Mouse (Mus musculus) heart, embryonic 13.5 days (tissue): Measurements from ENCODE around the gene Dnajc16. TPM values are rescaled to one million over a fixed set of nuclear protein-coding genes. Genes with fewer than 3 reads are reported as not detected.

Experiments used
- ATAC-seq: fragments of 200-750 bp; cut with Nextera tagmentation; 2 replicates; pipeline ENCODE4 v1.8.0; 2017; ENCODE audit warnings: moderate TSS enrichment; ENCODE audit not compliant: insufficient number of reproducible peaks, low FRiP score, low TSS enrichment; ENCODE audit errors: extremely low read depth
- H3K27ac ChIP-seq: fragments of 300-500 bp; sonication (generic); replicated peaks from 2 replicates; pipeline ENCODE4 v1.5.1; 2015; ENCODE audit warnings: moderate library complexity, mild to moderate bottlenecking, inconsistent platforms
- H3K27me3 ChIP-seq: fragments of 300-500 bp; sonication (generic); replicated peaks from 2 replicates; pipeline ENCODE4 v1.6.1; 2015; ENCODE audit warnings: mild to moderate bottlenecking, inconsistent platforms
- H3K36me3 ChIP-seq: fragments of 300-500 bp; sonication (generic); 2 replicates; pipeline ENCODE4 v1.6.1; 2015; ENCODE audit warnings: mild to moderate bottlenecking, inconsistent platforms
- H3K4me1 ChIP-seq: fragments of 300-500 bp; sonication (generic); 2 replicates; pipeline ENCODE4 v1.6.1; 2015; ENCODE audit warnings: inconsistent platforms
- H3K4me2 ChIP-seq: fragments of 300-500 bp; sonication (generic); 2 replicates; pipeline ENCODE4 v1.6.1; 2015; ENCODE audit warnings: inconsistent platforms, mild to moderate bottlenecking, moderate library complexity
- H3K4me3 ChIP-seq: fragments of 300-500 bp; sonication (generic); 2 replicates; pipeline ENCODE4 v1.5.1; 2015; ENCODE audit warnings: moderate library complexity, mild to moderate bottlenecking, inconsistent platforms
- H3K9ac ChIP-seq: fragments of 300-500 bp; sonication (generic); 2 replicates; pipeline ENCODE4 v1.6.1; 2015; ENCODE audit warnings: inconsistent platforms, mild to moderate bottlenecking, moderate library complexity
- H3K9me3 ChIP-seq: fragments of 300-500 bp; sonication (generic); 2 replicates; pipeline ENCODE4 v1.6.1; 2016; ENCODE audit warnings: inconsistent platforms
- WGBS: fragments of 180-500 bp; shearing (Covaris S2); methylation state at CpG from one replicate; pipeline ENCODE4 v1.1.7; 2015; ENCODE audit warnings: mixed read lengths; 5-methylcytosine and 5-hydroxymethylcytosine counted together
- polyA plus RNA-seq: library from polyadenylated mRNA; unstranded; fragments of >200 nt; fragmentation: Nextera tagmentation; extraction: Ambion mirVana; gene quantifications from 2 replicates; pipeline ENCODE4 v1.2.1, GENCODE M21; 2015

Dnajc16 gene
- polyA plus RNA-seq, 1 experiment from 2014 or later, result 4.0 TPM

DNA sequence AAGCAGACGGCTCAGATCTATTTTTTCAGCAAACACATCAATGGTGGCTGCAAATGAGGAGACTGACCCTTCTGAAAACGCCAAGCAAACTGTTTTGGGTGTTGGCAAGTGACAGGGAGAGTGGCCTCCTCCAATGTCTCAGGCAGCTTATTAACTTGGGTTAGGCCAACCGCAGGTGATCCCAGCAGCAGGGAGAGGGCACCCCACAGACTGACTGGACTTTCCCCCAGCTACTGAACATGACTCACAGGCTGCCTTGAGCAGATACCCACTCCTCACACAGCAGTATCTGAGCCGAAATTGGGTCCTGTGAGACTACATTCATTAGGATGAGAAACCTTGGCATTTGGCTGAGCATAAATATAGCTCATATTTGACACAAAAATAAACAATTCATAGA lies 29.8 kb downstream of the Dnajc16 start:
- ATAC-seq, result no peak
- Histone ChIP-seq H3K9me3 (no peaks in the 10 kb centered on the region), H3K27me3 (no peaks in the 10 kb centered on the region), H3K27ac (no peak overlapping the region), H3K4me2 (no peak overlapping the region), H3K9ac (no peak overlapping the region), H3K4me3 (no peak overlapping the region), H3K36me3 (peaks cover 48% of the 10 kb centered on the region), H3K4me1 (peaks cover 13% of the 10 kb centered on the region)
- 73% methylated on average over 4 of the region's 4 CpGs for WGBS

DNA sequence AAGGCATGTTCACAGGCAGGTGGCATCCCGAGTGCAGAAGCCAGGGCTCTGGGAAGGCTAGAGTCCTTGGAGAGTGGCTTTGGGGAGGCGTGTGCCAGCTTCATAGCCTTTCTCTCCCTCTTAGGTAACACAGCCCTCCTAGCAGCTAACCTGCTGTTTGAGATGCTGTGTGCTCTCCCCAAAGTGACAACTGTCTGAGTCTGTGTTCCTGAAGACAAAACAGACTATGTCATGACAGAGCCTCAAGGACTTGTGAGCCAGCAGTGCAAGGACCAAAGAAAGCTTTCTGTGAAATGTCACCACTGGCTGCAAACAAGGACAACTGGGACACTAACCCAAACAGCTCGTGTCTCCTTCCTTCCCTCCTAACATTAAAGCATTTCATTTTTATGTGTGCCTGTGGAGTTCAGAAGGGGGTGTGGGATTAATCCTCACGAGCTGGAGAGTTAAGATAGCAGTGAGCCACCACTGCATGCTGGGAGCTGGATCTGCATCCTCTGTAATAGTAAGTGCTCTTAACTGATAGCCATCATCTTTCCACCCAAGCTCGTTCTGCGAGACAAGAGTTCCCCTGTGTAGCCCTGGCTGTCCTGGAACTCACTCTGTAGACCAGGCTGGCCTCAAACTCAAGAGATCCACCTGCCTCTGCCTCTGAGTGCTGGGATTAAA lies 31.7 kb downstream of the Dnajc16 start:
- Histone ChIP-seq H3K9me3 (peaks cover 5% of the 10 kb centered on the region; the same call in 1 of the 2 replicates), H3K27me3 (no peaks in the 10 kb centered on the region), H3K4me3 (no peak overlapping the region), H3K27ac (no peak overlapping the region), H3K4me2 (no peak overlapping the region), H3K9ac (no peak overlapping the region), H3K36me3 (peaks cover 33% of the 10 kb centered on the region), H3K4me1 (peaks cover 10% of the 10 kb centered on the region; the same call in 1 of the 2 replicates)
- no peak for ATAC-seq
- WGBS, result 43% methylated on average over 6 of the region's 6 CpGs

DNA sequence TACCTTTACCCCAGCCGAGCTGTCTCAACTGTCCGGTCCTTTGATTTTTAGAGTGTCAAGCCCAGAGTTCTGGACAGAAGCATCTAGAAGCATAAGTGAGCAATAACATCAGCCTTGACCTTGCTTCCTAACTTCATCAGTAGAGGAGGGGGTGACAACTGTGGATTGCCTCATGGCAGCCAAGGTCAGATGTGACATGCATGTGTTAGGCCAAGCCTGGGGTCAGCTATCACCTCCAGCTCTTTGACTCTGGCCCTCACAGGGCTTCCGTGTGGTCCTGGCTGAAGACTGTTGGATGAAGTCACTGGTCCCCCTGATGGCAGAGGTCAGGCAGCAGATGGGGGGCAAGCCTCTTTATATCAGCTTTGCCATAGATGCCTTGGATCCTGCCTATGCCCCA lies 33.6 kb downstream of the Dnajc16 start:
- Histone ChIP-seq H3K4me2 (no peak overlapping the region), H3K9me3 (peaks cover 5% of the 10 kb centered on the region; the same call in 1 of the 2 replicates), H3K4me3 (no peak overlapping the region), H3K36me3 (peaks cover 14% of the 10 kb centered on the region), H3K27ac (no peak overlapping the region), H3K4me1 (peaks cover 11% of the 10 kb centered on the region), H3K27me3 (no peaks in the 10 kb centered on the region), H3K9ac (no peak overlapping the region)
- WGBS, result 81% methylated on average over 3 of the region's 3 CpGs
- ATAC-seq, result no peak

DNA sequence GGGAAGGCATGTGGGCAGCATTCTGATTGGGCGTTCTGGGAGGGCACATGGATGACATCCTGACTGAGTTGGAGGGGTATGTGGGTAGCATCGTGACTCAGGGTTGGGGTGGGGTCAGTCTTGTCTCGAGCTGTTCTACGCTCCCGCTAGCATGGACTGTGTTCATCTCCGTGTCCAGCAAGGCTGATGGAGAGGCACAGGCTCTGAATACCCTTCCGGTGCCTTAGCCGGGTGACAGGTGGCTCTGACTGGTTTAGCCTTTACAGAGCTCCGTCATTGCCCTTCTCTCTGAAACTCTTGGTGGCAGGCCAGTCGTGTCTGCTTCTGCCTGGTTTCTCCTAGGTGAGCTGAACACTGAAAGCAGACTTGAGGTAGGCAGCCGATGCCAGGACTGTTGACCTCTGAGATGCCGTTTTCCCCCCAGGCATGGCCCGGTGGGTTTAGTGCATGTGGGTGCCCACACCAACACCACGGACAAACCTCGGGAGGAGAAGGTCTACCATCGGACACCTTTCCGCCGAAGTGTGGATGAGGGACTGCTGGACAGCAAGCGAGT lies 35.3 kb downstream of the Dnajc16 start:
- Histone ChIP-seq H3K9ac (no peak overlapping the region), H3K4me3 (no peak overlapping the region), H3K36me3 (no peaks in the 10 kb centered on the region), H3K9me3 (peaks cover 5% of the 10 kb centered on the region; the same call in 1 of the 2 replicates), H3K27ac (no peak overlapping the region), H3K4me1 (peaks cover 23% of the 10 kb centered on the region), H3K4me2 (no peak overlapping the region), H3K27me3 (no peaks in the 10 kb centered on the region)
- 84% methylated on average over 19 of the region's 19 CpGs for WGBS
- ATAC-seq, result no peak

DNA sequence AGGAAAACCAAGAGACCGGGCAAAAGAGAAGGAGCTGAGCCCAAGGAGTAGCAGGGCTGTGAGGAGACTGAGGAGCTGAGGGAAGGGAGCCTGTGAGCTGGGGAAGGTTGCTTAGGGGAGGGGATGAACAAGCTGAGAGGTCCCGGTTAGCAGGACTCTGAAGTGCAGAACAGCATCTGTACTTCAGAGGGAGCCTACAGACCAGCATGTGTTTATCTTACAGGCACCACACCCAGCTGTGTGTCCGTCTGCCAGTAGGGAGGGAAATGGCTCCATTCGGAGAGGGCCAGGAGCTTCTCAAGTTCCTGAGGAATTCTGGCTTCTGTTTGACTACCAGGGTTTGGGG lies 38.7 kb downstream of the Dnajc16 start:
- ATAC-seq, result peak; percentile 53
- Histone ChIP-seq H3K36me3 (no peaks in the 10 kb centered on the region), H3K4me1 (peaks cover 22% of the 10 kb centered on the region), H3K9ac (peak overlapping the region; percentile 25; the same call in 1 of the 2 replicates), H3K4me2 (0 out of 2 replicates have a peak overlapping the region, but pooled peaks have one; percentile 28), H3K9me3 (peaks cover 5% of the 10 kb centered on the region; the same call in 1 of the 2 replicates), H3K27me3 (peaks cover 3% of the 10 kb centered on the region; the same call in 1 of the 2 replicates), H3K4me3 (no peak overlapping the region), H3K27ac (peak overlapping the region; percentile 61)
- WGBS, result 4% methylated on average over 4 of the region's 4 CpGs

DNA sequence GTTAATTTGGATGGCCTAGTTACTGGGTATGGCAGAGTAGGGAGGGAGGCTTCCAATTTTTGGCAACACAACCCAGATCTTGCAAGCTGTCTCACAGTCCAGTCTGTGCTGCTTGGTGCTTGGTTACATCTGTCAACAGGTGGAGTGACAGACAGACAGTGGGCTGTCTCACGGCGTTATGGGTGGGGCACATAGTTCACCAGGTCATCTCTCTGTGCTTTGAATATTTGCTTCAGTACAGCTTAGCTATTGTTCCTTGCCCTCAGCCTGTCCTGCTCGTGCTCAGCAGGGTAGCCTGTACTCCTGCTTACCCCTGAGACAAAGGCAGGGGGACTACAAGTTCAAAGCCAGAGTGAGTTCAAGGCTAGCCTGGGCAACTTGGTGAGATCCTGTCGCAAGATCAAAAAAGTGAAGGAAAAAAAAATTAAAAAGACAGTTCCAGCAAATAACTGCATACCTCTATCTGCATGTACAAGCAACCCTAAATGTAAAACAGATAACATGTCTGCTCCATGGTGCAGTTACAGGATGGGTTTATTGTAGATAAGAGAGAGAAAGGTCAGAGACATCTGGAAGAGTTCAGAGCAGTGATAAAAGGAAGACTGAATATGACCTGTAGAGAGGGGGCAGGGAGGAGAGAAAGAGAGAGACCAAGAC lies 39.2 kb downstream of the Dnajc16 start:
- H3K4me2 ChIP-seq, result peak overlapping the region; percentile 28
- no peaks in the 10 kb centered on the region for H3K36me3 ChIP-seq
- peaks cover 5% of the 10 kb centered on the region; the same call in 1 of the 2 replicates for H3K9me3 ChIP-seq
- peaks cover 27% of the 10 kb centered on the region for H3K4me1 ChIP-seq
- H3K9ac ChIP-seq, result peak overlapping the region; percentile 25; the same call in 1 of the 2 replicates
- H3K27me3 ChIP-seq, result peaks cover 8% of the 10 kb centered on the region; the same call in 1 of the 2 replicates
- 21% methylated on average over 4 of the region's 4 CpGs for WGBS
- H3K4me3 ChIP-seq, result no peak overlapping the region
- ATAC-seq, result no peak; the same call in 1 of the 2 replicates
- peak overlapping the region; percentile 61 for H3K27ac ChIP-seq

DNA sequence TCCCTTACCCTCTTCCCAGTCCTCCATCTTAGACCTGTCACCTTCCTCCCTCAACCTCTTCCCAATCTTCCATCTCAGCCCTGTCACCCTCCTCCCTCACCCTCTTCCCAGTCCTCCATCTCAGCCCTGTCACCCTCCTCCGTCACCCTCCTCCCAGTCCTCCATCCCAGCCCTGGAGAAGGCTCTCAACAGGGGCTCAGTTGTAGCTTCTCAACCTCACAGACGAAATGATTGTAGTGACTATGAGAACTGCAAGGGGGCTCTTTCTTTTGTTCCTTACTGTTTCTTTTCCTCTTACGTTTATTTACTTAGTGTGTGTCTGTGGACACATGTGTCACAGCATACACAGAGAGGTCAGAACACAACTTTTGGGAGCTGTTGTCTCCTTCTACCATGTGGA lies 39.9 kb downstream of the Dnajc16 start:
- Histone ChIP-seq H3K9ac (no peak overlapping the region), H3K27me3 (peaks cover 10% of the 10 kb centered on the region; the same call in 1 of the 2 replicates), H3K27ac (peak overlapping the region; percentile 61), H3K4me2 (no peak overlapping the region), H3K4me3 (no peak overlapping the region), H3K4me1 (peaks cover 28% of the 10 kb centered on the region), H3K9me3 (peaks cover 5% of the 10 kb centered on the region; the same call in 1 of the 2 replicates), H3K36me3 (no peaks in the 10 kb centered on the region)
- 59% methylated on average over 3 of the region's 3 CpGs for WGBS
- ATAC-seq, result no peak

DNA sequence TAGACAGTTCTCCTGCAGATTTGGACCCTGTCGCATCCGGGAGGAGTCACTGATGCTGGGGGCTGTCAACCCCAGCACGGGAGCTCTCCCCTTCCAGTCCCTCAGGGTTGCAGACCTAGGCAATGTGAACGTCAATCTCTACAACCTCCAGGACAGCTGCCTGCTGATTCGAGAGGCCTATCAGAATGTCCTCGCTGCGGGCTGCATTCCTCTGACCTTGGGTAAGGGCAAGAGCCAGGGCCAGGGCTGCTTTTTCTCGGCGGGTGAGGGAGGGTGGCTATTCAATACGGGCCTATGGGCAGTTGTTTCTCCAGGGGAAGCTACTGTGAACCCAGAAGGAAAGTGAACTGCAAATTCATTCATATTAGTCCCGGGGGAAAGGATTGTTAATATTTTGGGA lies 41.2 kb downstream of the Dnajc16 start:
- Histone ChIP-seq H3K27me3 (peaks cover 10% of the 10 kb centered on the region; the same call in 1 of the 2 replicates), H3K9ac (peak overlapping the region; percentile 67), H3K9me3 (peaks cover 4% of the 10 kb centered on the region; the same call in 1 of the 2 replicates), H3K4me2 (peak overlapping the region; percentile 25), H3K4me1 (peaks cover 28% of the 10 kb centered on the region), H3K27ac (peak overlapping the region; percentile 79), H3K4me3 (no peak overlapping the region), H3K36me3 (no peaks in the 10 kb centered on the region)
- 15% methylated on average over 11 of the region's 11 CpGs for WGBS
- no peak for ATAC-seq

DNA sequence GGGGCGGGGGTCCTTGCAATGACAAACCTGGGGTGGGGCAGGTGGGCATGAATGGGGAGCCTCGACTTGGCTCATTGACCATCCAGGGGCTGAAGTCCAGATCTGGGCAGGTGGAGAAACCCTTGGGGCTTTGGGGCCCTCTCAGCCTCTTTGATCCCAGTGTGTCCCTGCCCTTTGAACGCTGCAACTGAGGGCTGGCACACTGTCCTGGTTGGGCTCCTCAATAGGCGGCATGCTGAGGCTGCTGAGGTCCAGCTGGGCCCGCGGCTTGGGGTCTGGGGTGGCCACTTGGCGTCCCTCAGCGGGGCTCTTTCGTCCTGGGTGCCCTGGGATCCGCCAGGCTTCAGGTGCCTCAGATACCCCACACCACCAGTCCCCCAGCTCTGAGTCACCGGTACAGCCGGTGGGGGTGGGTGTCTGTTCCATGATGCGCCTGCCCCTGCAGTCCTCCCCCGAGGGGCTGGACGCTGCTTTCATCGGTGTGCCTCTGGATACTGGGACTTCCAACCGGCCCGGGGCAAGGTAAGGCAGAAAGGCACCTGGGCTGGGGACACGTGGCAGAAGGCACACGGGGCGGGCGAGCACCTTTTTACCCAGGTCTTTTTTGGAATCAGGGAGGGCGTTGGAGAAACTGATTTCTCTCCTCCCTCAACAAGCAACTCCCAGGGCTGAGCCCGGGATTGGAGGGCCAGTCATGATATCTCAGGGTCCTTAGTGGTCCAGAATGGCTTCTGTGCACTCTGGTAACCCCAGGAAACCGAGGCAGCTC lies 44.0 kb downstream of the Dnajc16 start, which contains the start of gene Agmat:
Gene Agmat, plus strand, starts transcription at position 95 of the 769 bp plus-strand sequence.
- Histone ChIP-seq H3K36me3 (no peaks in the 10 kb centered on the region), H3K4me3 (no peak within 1 kb of the TSS), H3K27ac (no peak within 1 kb of the TSS), H3K27me3 (peaks cover 10% of the 10 kb centered on the region; the same call in 1 of the 2 replicates), H3K9me3 (no peaks in the 10 kb centered on the region), H3K4me1 (peaks cover 33% of the 10 kb centered on the region), H3K9ac (peak within 1 kb of the TSS; percentile 37; the same call in 1 of the 2 replicates), H3K4me2 (peak within 1 kb of the TSS; percentile 15; the same call in 1 of the 2 replicates)
- 25% methylated on average over 25 of the region's 25 CpGs for WGBS
- no peak for ATAC-seq

DNA sequence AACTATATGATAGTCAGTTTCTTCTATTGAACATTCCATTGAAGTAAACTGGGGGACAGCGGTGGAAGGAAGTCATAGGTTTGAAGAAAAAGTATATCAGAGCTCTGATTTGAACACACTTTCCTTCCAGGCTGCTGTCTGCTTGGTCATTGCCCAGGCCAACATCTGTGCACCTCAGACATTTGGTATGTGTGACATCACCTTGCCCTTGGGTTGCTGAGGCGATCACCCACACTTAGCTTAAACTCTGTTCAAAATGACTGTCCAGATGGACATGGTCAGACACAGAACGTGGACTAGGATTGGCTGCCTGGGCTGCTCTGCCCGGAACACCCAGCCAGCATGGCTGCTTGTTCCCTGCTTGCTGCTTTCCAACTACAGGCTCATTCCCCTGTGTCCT lies 48.4 kb downstream of the Dnajc16 start:
- no peak overlapping the region for H3K4me2 ChIP-seq
- H3K27me3 ChIP-seq, result peaks cover 10% of the 10 kb centered on the region; the same call in 1 of the 2 replicates
- peak overlapping the region; percentile 66 for H3K27ac ChIP-seq
- H3K4me1 ChIP-seq, result peaks cover 20% of the 10 kb centered on the region
- no peak overlapping the region for H3K9ac ChIP-seq
- no peaks in the 10 kb centered on the region for H3K36me3 ChIP-seq
- no peak for ATAC-seq
- H3K4me3 ChIP-seq, result no peak overlapping the region
- 74% methylated on average over 4 of the region's 4 CpGs for WGBS
- no peaks in the 10 kb centered on the region for H3K9me3 ChIP-seq
